ENCODE assay signal across 19 mouse cellular contexts in genomic region chr7:90432221-90432620, GRCm38 (mm10). TPM values are rescaled to one million over a fixed set of nuclear protein-coding genes. Genes with fewer than 3 reads are reported as not detected.
"Had no signal": no experiment of that assay in that cellular context is flagged by ENCODE, and none has a peak within 500 bp of the region (broad histone marks: within the 10 kb centered on the region; RNA-seq: fewer than 3 reads in every experiment).

No protein-coding gene starts in this region.

- H3K4me3 ChIP-seq: midbrain, embryonic 10.5 days; midbrain, embryonic 12.5 days; myocyte; neural tube, embryonic 13.5 days; neural tube, embryonic 15.5 days had no signal

- H3K9me3 ChIP-seq: midbrain, embryonic 10.5 days; midbrain, embryonic 12.5 days; neural tube, embryonic 13.5 days; neural tube, embryonic 15.5 days had no signal

- H3K27ac ChIP-seq: midbrain, embryonic 10.5 days; midbrain, embryonic 12.5 days; neural tube, embryonic 13.5 days; neural tube, embryonic 15.5 days had no signal

- H3K4me1 ChIP-seq: midbrain, embryonic 12.5 days had no signal

- H3K4me2 ChIP-seq: lung, embryonic 14.5 days; midbrain, embryonic 12.5 days; neural tube, embryonic 13.5 days; neural tube, embryonic 15.5 days had no signal

- H3K36me3 ChIP-seq: midbrain, embryonic 10.5 days; midbrain, embryonic 12.5 days; neural tube, embryonic 13.5 days; neural tube, embryonic 15.5 days had no signal

- H3K27me3 ChIP-seq: neural tube, embryonic 13.5 days; neural tube, embryonic 15.5 days had no signal

- ATAC-seq: midbrain, embryonic 16.5 days had no signal

- DNase-seq: lung, adult 18-20 months; lung, embryonic 14.5 days; lung, postnatal 10 days; lung, postnatal 4 days; midbrain, embryonic 14.5 days; right cerebral cortex, adult 18-20 months; right cerebral cortex, postnatal 25 days; right cerebral cortex, postnatal 4 days; spleen, adult 18-20 months; thymus, adult 18-20 months; thymus, postnatal 14 days; thymus, postnatal 36 days had no signal

- H3K9ac ChIP-seq: lung, embryonic 14.5 days; midbrain, embryonic 12.5 days; neural tube, embryonic 13.5 days; neural tube, embryonic 15.5 days had no signal

RNA-seq across cellular contexts. Expression of gene Ccdc89, which starts 5.8 kb away (rescaled TPM):
- polyA plus RNA-seq: small intestine, adult 2 months had no signal
